Mouse (Mus musculus): ENCODE data around the gene Sri. TPM values are rescaled to one million over a fixed set of nuclear protein-coding genes. Genes with fewer than 3 reads are reported as not detected.

Sri gene
- total and polyA plus RNA-seq, 2 experiments from 2014 or later: 85.6 to 136 TPM

DNA sequence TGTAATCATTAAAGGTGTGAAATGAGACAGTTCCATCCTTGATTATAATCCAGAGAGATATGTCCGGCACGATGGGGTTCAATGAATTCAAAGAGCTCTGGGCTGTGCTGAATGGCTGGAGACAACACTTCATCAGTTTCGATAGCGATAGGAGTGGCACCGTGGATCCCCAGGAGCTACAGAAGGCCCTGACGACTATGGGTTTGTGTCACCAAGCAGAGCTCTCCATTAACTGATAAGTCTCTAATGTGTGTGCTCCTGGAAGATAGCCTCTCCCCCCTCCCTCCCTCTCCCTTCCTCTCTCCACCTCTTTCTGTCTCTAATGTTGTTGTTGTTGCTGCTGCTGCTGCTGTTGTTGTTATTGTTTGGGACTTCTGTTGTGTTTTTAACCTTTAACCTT is 17.3 kb downstream of the Sri start:
- Histone ChIP-seq H3K27ac (ENCODE audit: low read depth, low read length) (no peak overlapping the region), H3K4me3 (ENCODE audit: low read depth, low read length) (no peak overlapping the region), H3K27me3 (ENCODE audit: insufficient read depth, low read length) (no peaks in the 10 kb centered on the region), H3K9me3 (ENCODE audit: low read length) (no peaks in the 10 kb centered on the region), H3K4me1 (ENCODE audit: insufficient read depth, low read length) (no peaks in the 10 kb centered on the region), H3K4me2 (ENCODE audit: low read depth, low read length, poor library complexity, severe bottlenecking) (no peak overlapping the region), H3K36me3 (ENCODE audit: insufficient read depth, low read length) (peaks cover 38% of the 10 kb centered on the region), H3K9ac (replicated peaks; ENCODE audit: low read length, poor library complexity, severe bottlenecking) (no peak overlapping the region)
- DNase-seq (ENCODE audit: low spot score) (no peak), ATAC-seq (ENCODE audit: low FRiP score) (no peak)
- WGBS: 63% methylated on average over 6 of the region's 6 CpGs
- TF ChIP-seq CTCF (IDR thresholded peaks at IDR 0.05): no peak

- peaks cover 12% of the 10 kb centered on the region; the same call in 1 of the 2 replicates for H3K36me3 ChIP-seq (ENCODE audit: insufficient read depth, low read length)
- H3K4me1 ChIP-seq (ENCODE audit: insufficient read depth, low read length): no peaks in the 10 kb centered on the region
- no peak overlapping the region for H3K27ac ChIP-seq (ENCODE audit: low read depth, low read length)
- no peaks in the 10 kb centered on the region for H3K27me3 ChIP-seq (ENCODE audit: insufficient read depth, low read length)
- no peaks in the 10 kb centered on the region for H3K9me3 ChIP-seq (ENCODE audit: low read length)
- DNase-seq (ENCODE audit: low spot score): no peak
- no peak overlapping the region for H3K4me3 ChIP-seq (ENCODE audit: low read depth, low read length)
- WGBS: 95% methylated on average over 9 of the region's 9 CpGs
- no peak overlapping the region for H3K9ac ChIP-seq (replicated peaks; ENCODE audit: low read length, poor library complexity, severe bottlenecking)
- no peak overlapping the region for H3K4me2 ChIP-seq (ENCODE audit: low read depth, low read length, poor library complexity, severe bottlenecking)
- no peak for ATAC-seq (ENCODE audit: low FRiP score)
- no peak for TF ChIP-seq CTCF (IDR thresholded peaks at IDR 0.05)
Measured at GRCm38 (mm10) chr5:8073406-8073805, 27.5 kb downstream of the Sri start.

GRCm38 (mm10) chr5:8073901-8074561 is 28.2 kb downstream of the Sri start:
- no peak overlapping the region for H3K4me2 ChIP-seq (ENCODE audit: low read depth, low read length, poor library complexity, severe bottlenecking)
- H3K36me3 ChIP-seq (ENCODE audit: insufficient read depth, low read length): peaks cover 12% of the 10 kb centered on the region; the same call in 1 of the 2 replicates
- no peaks in the 10 kb centered on the region for H3K27me3 ChIP-seq (ENCODE audit: insufficient read depth, low read length)
- no peak overlapping the region for H3K4me3 ChIP-seq (ENCODE audit: low read depth, low read length)
- DNase-seq (ENCODE audit: low spot score) (peak; percentile 5), ATAC-seq (ENCODE audit: low FRiP score) (no peak)
- H3K27ac ChIP-seq (ENCODE audit: low read depth, low read length): no peak overlapping the region
- no peak for TF ChIP-seq CTCF (IDR thresholded peaks at IDR 0.05)
- H3K9me3 ChIP-seq (ENCODE audit: low read length): no peaks in the 10 kb centered on the region
- 89% methylated on average over 9 of the region's 9 CpGs for WGBS
- H3K9ac ChIP-seq (replicated peaks; ENCODE audit: low read length, poor library complexity, severe bottlenecking): no peak overlapping the region
- no peaks in the 10 kb centered on the region for H3K4me1 ChIP-seq (ENCODE audit: insufficient read depth, low read length)

DNA sequence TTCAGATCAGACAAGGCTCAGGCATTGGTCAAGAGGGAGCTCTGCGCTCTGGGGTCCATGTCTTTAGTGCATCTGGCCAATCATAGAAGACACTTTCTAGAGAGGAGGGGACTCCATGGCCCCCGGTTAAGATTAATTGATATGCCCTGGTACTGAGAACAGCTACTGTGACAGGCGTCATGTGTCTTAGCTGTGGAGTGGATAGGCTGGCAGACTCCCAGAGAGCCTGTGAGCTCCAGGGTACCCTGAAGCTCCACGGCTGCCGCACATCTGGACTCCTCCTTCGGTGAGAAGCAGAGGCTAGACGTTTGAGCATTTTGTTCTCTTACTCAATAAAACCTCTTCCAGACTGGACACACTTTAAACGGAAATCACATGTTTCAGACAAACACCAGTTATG is 31.6 kb downstream of the Sri start:
- no peak overlapping the region for H3K9ac ChIP-seq (replicated peaks; ENCODE audit: low read length, poor library complexity, severe bottlenecking)
- peaks cover 8% of the 10 kb centered on the region; the same call in 1 of the 2 replicates for H3K36me3 ChIP-seq (ENCODE audit: insufficient read depth, low read length)
- no peak for TF ChIP-seq CTCF (IDR thresholded peaks at IDR 0.05)
- WGBS: 87% methylated on average over 8 of the region's 8 CpGs
- no peaks in the 10 kb centered on the region for H3K9me3 ChIP-seq (ENCODE audit: low read length)
- no peaks in the 10 kb centered on the region for H3K27me3 ChIP-seq (ENCODE audit: insufficient read depth, low read length)
- H3K27ac ChIP-seq (ENCODE audit: low read depth, low read length): no peak overlapping the region
- no peak overlapping the region for H3K4me2 ChIP-seq (ENCODE audit: low read depth, low read length, poor library complexity, severe bottlenecking)
- no peak for DNase-seq (ENCODE audit: low spot score)
- no peak overlapping the region for H3K4me3 ChIP-seq (ENCODE audit: low read depth, low read length)
- no peaks in the 10 kb centered on the region for H3K4me1 ChIP-seq (ENCODE audit: insufficient read depth, low read length)
- ATAC-seq (ENCODE audit: low FRiP score): no peak

GRCm38 (mm10) chr5:8082800-8083509 is 37.1 kb downstream of the Sri start:
- Histone ChIP-seq H3K4me3 (ENCODE audit: low read depth, low read length) (no peak overlapping the region), H3K4me2 (ENCODE audit: low read depth, low read length, poor library complexity, severe bottlenecking) (no peak overlapping the region), H3K27me3 (ENCODE audit: insufficient read depth, low read length) (no peaks in the 10 kb centered on the region), H3K9me3 (ENCODE audit: low read length) (no peaks in the 10 kb centered on the region), H3K27ac (ENCODE audit: low read depth, low read length) (no peak overlapping the region), H3K9ac (replicated peaks; ENCODE audit: low read length, poor library complexity, severe bottlenecking) (no peak overlapping the region), H3K4me1 (ENCODE audit: insufficient read depth, low read length) (no peaks in the 10 kb centered on the region), H3K36me3 (ENCODE audit: insufficient read depth, low read length) (no peaks in the 10 kb centered on the region; the same call in 1 of the 2 replicates)
- no peak for TF ChIP-seq CTCF (IDR thresholded peaks at IDR 0.05)
- no peak for DNase-seq (ENCODE audit: low spot score)
- 78% methylated on average over 20 of the region's 20 CpGs for WGBS
- no peak for ATAC-seq (ENCODE audit: low FRiP score)

GRCm38 (mm10) chr5:8085661-8086060 is 39.8 kb downstream of the Sri start:
- Histone ChIP-seq H3K27ac (ENCODE audit: low read depth, low read length) (no peak overlapping the region), H3K9ac (replicated peaks; ENCODE audit: low read length, poor library complexity, severe bottlenecking) (no peak overlapping the region), H3K4me2 (ENCODE audit: low read depth, low read length, poor library complexity, severe bottlenecking) (no peak overlapping the region), H3K36me3 (ENCODE audit: insufficient read depth, low read length) (no peaks in the 10 kb centered on the region; the same call in 1 of the 2 replicates), H3K4me3 (ENCODE audit: low read depth, low read length) (no peak overlapping the region), H3K27me3 (ENCODE audit: insufficient read depth, low read length) (no peaks in the 10 kb centered on the region), H3K9me3 (ENCODE audit: low read length) (no peaks in the 10 kb centered on the region), H3K4me1 (ENCODE audit: insufficient read depth, low read length) (no peaks in the 10 kb centered on the region)
- 93% methylated on average over 3 of the region's 3 CpGs for WGBS
- no peak for TF ChIP-seq CTCF (IDR thresholded peaks at IDR 0.05)
- DNase-seq (ENCODE audit: low spot score): no peak
- ATAC-seq (ENCODE audit: low FRiP score): no peak

Measured in midbrain, postnatal 0 days (tissue).